Mouse (Mus musculus) cerebellum, adult 18-20 months (tissue): ENCODE measurements around the gene Chst10.

ENCODE experiments used
- DNase-seq, 2 experiments: peaks; one replicate each; pipeline ENCODE4 v3.0.0; 2021

Chst10 gene

DNA sequence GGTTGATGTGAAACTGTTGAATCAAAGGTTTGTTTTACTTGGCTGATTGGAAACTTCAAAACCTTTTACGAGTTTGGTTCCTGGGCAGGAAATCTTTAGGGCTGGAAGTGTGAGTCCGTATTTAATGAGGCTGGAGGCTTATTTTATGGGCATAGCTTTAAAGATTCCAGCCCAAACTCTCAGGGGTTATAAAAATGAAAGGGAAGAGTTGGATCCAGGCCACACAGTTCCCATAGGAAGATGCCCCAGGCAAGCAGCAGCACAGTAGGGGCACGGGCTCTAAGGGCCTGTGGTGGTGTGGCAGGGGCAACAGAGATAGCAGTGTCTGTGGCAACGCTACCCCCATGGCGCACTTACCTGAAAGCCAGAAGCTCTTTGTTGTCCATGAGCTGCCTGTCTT lies 31.7 kb downstream of the Chst10 start:
- DNase-seq = no peak

DNA sequence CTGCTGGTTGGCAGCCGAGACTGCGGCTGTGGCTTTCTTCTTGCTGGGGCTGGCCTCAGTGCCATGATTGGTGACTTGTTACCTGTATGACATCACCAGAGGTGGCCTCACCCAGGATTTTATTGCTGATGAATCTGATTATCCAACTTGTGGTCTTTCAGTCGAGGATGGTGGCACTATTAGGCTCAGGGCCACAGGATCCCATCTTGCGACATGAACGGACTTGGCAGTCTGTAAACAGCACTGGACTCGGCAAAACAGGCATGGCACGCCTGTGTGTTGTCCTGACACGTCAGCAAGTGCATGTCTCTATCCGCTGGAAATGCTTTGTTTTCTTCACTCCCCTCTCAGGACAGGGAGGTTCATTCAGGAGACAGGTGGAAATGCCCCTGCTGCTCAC lies 33.6 kb downstream of the Chst10 start:
- no peak for DNase-seq

DNA sequence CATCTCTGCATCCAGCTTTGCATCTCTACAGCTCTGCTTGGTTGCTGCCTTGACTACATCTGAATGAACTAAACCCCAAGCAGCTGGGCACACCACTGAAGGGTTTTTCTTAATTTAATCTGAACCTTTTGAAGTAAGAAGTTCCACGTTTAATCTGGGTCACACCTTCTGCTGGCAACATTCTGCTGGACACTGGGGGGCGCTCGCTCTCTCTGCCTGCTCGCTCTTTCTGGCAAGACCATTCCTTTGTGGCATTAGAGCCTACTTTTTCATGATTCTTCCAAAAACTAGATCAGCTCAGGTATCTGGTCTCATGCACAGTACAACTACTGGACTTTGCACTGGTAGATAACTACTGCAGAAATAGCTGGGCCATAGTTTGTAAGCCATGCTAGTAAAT lies 35.7 kb downstream of the Chst10 start:
- peak; percentile 67 to 76 for DNase-seq

DNA sequence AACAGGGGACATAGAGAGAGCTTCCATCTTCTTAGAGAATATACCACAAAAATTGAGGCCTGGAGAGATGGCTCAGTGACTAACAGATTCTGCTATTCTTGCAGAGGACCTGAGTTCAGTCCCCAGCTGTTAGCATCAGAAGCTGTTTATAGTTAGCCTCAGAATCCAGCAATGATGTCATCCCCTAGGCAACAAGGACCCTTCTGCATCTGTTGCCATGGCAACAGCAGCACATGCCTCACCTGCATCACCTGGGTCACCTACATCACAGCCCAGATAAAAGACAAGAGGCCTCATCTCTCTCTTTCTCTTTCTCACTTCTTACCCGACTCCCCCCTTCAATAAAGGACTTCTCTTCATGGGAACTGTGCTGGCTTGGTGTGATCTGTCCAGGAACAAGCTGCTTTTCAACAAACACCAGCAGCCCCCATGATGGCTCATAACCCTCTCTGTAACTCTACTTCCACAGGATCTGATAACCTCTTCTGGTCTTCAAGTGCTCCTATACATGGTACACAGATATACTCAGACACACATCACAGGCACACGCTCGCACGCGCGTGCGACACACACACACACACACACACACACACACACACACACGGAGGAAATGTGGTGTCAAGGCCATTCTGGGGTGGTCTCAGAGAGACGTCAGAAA lies 37.0 kb downstream of the Chst10 start:
- DNase-seq = no peak

DNA sequence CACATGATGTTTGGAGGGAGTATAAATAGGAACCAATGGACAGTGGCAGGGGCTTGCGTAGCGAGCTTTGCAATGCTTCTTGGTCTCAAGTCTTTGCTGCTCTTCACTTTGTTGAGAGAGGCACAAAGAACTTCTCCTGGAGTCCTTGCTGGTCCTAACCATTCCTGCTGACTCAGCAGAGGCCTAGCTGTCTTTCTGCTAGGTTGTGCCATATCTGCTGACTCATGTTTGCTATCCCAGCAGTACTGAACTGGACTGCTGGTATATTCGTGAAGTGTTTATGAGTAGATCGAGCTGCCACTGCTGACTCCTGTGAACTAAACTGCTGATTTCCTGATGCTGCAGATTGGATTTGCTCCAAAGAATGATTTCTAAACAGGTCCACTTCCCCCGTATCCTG lies 37.8 kb downstream of the Chst10 start:
- DNase-seq = no peak

DNA sequence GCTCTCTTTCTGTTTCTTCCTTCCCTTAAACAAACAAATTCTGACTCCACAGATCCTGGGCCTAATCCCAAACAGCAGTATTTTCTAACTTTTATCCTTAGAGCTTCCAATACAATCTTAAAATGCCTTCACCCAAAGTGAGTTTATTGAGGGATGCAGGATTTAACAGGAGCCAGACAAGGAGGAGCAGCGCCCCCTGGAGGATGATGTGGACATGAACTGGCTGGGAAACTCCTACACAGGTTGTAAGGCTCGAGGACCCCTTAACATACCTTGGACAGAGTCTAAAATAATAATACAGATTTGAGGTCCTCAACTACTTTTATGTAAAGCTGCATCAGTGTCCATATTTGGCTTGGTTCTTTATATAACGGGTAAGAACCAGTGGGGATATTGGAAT lies 41.8 kb downstream of the Chst10 start:
- peak; percentile 71 to 86 for DNase-seq

DNA sequence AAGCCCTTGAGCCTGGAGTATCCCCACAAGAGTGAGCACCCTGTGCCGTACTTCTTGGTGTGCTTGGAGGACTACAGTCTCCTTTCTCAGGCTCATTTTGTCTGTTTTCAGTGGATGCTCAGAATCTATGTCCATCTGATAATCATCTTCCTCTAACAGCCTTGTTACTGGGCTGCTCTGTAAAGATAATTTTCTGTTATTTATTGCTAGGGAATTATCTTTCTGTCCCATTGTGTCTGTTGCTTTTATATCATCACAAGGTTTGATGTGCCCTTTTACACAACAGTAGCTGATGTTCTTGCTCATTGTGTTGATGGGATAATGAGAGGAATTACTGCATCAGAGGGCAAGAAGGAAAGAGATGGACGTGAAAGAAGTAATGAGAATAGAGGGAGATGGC lies 45.7 kb downstream of the Chst10 start:
- no peak for DNase-seq

DNA sequence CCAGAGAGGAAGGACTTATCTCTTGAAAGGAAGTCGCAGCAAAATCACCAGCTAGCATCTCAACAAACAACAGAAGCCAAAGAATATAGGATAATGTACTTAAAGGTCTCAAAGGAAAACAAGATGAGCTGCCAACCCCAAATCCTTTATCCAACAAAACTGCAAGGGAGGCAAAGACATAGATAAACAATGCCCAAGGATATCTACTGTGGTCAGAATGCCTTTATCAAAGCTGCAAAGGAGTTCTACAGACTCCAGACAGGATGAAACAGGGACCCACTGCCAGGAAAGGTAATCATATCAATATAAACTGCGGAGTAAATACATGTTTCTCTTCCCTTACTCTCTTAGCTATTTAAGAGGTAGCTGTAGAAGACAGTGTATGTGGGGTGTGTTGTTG lies 47.3 kb downstream of the Chst10 start:
- no peak for DNase-seq

DNA sequence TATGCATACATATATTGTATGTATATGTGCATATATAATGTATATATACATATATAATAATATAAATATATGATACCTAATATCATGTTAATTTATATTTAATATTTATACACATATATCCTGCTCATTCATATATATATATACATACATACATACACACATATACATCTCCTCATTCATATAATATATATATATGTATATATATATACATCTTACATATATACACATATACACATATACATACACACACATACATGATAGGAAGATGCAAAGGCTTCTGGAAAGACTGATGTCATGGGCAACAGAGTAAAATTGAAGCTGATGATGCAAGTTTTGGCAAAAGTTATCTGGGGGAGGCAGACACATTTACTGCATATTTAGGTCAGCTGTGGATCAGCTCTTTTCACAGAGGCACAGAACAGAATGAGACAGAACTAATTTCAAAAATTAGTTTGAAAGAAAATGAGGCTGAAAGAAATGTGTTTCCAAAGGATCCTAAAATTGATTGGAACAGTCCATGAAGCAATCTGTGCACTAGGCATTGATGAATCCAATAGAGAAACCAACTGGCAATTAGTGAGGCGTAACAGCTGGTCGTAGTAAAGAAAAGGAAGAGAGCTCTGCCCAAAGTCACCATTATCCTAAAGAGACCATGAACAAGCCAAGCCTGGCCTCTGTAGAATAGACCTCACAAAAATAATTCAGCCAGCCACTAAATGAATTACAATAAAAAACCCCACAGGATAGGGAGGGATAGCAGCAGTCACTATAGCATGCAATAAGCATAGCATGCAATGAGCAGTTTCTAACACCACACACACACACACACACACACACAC lies 49.3 kb downstream of the Chst10 start:
- DNase-seq = no peak

DNA sequence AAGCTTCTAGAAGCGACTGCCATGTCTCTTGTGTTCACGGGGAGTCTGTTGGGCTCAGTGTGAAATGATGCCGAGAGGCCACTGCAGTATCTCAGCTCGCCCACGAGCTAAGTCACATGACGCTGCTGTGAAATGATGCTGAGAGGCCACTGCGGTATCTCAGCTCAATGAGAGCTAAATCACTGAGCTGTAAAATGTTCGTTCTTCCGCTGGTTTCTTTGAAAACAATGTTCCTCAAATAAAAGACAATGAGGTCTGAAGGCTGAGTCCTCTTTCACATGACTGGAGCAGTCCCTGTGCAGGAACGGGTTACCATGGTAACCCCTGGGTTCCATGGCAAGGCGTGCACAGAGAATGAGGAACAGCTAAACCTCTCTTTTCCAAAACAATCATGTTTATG lies 50.0 kb downstream of the Chst10 start:
- peak; percentile 48 to 57 for DNase-seq

DNA sequence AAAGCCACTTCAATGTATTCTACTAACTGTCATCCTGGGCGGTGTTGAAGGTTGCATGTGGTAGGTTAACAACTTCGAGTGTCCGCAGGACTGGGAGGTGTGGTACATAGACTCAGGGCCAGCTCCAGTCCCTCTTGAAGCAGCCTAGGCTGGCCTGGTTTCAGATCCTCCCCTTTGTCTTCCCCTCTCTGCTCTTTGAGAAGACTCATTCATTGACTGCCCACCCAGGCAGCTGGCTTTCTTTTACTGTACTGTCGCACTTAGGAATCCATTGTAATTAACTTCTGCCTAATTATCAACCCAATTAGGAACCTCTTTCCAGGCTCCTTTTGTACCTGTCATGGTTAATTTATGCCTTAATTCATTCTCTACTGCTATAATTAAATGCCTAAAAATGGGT lies 54.7 kb downstream of the Chst10 start:
- no peak for DNase-seq

DNA sequence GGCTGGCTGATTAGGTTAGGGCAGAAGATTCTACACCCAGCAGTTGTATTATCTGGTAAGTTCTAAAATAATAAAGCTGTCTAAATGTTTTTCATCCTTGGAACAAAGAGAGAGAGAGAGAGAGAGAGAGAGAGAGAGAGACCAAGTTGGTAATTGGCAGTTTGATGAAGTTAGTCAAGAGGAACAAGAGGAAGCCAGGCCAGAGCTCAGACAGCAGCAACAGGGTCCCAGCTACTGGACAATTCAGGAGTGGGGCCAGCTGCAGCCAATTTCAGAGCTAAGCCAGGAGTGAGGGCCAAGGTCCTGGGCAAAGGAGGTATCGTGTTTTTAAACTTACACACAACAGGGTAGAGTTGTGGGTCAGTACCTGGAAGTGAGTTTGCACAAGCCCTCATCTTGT lies 55.1 kb downstream of the Chst10 start:
- no peak for DNase-seq

DNA sequence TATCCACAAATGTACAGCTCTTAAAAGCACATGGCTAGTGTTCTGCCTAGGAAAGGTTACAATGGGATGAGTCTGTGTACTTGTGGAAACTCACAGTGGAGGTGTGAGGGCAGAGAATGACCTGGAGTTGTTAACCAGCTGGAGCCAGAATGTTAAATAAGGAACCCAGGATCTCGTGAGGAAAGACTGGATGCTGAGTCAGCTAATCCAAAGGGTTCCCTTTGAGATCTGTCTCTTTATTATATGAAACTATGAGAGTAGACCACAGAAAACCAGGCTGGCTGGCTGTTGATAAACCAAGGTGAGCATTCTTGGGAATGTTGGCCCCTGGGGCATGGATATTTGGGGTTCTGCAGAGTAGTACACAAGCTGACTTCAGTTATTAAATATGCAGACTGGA lies 58.0 kb downstream of the Chst10 start:
- no peak for DNase-seq

DNA sequence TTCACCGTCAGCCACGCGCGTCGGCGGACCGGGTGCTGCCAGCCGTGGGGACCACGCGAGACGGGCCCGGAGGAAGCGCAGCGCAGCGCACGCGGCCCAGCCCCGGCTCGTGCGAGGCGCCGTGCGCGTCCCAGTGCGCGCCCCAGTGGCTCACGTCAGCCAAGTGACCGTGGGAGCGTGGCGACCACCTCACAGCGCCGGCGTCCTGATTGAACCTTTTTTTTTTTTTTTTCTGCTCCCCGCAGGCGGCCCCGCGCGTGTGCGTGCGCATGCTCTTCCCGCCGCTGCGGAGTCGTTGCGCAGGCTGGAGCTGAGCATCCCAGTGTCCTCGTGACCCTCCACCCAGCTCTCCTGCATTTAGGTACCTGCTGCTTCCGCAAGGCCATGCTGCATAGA lies 61.5 kb downstream of the Chst10 start, which contains the start of gene Lonrf2:
TSS of gene Lonrf2 (minus strand) at position 235 of the 396 bp plus-strand sequence.
- DNase-seq = peak; percentile 75 to 83

DNA sequence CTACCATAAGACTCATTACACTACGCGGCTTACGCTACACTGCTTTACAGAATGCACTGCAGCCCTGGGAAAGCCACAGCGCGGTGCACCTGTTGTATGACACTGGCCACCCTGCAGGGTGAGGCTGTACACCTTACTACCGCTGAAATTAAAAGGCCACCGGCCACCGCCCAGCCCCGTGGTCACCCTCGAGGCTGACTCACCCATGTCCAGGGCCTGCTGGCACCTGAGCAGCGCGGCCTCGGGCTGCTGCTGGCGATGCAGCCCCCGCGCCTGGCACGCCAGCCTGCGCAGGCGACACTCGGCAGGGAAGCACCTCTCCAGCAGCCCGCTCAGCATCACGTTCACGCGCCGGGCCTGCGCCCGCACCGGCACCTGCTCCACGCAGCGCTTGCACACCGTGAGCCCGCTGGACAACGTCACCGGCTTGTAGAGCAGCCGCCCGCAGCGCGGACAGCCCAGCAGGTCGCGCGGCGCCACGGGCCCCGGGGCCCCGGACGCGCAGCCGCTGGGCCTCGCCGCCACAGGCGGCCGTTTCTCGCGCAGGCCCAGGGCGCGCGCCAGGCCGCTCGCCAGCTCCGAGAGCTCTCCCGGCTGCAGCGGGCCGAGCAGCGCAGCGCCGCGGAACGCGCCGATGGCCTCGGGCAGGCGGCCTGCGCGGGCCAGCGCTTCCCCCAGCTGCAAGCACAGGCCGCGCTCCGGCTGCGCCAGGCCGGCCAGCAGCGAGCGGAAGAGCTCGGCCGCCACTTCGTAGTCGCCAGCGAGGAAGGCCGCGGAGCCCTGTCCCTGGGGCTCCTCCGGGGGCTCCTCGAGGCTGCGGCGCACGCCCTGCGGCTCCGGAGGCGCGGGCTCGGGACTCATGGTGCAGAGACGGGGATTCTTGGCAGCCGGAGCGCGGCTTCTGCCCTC lies 62.1 kb downstream of the Chst10 start:
- peak; percentile 64 to 78 for DNase-seq

DNA sequence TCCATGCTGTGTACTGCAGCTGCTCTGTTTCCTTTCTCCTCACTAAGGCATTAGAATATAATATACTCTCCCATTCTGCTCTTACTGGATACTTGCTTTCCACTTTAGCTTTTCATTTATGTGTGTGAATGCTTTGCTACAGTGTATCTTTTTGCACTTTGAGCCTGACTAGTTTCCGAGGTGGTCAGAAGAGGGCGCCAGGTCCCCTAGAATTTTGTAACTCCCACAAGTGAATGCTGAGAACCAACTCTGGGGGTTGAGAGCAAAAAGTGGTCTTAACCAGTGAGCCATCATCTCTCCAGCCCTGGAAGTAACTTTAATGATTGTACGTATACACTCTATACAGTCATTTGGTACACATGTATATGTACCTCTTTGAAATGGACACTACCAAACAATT lies 63.1 kb downstream of the Chst10 start:
- peak; percentile 48 to 63 for DNase-seq

DNA sequence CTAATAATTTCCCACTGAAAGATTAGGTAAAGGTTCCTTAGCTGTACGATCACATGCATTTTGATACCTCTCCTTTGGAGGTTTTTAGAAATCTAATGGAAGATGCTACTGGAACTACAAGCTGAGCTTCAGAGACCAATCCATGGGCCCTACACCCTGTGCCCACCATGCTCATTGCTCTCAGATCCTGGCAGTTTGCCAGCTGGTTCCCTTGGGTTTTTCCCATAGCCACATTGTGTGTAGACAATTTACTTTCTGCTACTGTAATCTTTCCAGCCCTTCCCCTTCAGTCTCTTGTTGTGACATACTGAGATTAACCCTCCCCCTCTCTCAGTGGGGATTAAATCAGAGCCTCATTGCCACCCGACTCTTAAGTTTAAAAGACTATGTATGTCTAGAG lies 73.0 kb downstream of the Chst10 start:
- DNase-seq = no peak

DNA sequence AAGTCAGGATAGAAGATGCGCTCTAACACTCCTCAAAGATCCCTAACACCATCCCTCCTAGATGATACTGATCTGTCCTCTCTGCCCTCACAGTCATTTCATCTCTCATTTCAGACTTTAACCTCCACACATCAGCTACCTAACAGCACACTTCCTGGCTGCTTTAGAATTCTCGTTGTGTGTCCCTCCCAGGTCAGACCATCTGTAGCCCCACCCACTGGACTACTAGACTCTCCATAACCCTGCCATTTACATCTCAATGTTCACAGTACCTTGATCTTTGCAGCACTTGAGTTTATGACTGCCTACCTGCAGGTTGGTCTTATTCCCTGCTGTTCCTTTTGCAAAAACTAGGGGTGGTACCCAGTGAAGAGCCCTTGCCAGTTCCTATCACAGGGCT lies 74.1 kb downstream of the Chst10 start:
- no peak for DNase-seq

DNA sequence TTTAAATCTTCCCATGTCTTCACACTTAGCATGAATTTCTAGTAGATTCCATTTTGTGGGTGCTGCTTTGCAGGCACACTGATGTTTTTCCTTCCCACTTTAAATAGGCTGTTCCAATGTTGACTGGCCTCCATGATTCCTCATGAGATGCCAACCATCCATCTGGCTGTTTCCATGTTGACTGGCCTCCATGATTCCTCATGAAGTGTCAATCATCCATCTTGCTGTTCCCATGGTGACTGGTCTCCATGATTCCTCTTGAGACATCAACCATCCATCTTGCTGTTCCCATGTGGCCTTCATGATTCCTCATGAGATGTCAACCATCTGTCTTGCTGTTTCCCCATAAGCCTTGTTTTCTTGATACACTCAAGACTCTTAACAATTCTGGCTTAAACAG lies 78.3 kb downstream of the Chst10 start:
- no peak for DNase-seq

DNA sequence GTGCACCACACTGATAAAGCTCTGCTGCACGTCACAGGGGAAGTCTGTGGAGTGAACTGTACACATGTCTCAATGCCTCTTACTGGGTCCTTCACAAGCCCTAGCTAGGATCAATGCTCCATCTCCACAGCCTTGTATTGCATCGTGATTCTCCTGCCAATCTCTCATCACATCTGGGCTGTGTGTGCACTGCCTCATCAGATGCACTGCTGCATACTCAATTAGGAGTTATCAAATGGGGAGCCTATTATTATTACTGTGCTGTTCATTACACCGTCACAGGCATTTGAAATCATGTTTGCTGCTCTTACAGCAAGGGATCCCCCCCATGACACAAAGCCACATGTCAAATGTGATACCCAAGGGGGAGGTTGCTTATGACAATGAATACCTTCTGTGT lies 80.3 kb downstream of the Chst10 start:
- DNase-seq = no peak

DNA sequence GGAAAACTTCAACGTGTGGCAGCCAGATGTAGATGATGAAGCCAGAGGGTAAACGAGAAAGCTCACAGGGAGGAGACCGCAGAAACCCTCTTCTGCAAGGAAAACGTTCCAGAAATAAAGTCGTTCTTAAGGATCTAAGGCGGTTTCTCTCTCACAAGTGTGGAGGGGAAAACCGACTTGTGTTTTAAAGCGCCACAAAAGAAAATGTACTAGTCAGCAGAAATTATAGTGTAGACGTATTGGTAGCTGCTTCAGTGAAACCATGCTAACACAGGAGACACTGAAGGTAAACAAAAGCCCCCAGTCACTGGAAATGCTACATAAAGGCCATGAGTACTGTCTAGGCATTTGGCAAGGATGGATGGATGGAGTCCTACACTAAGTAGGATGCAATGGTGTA lies 80.7 kb downstream of the Chst10 start:
- DNase-seq = no peak

DNA sequence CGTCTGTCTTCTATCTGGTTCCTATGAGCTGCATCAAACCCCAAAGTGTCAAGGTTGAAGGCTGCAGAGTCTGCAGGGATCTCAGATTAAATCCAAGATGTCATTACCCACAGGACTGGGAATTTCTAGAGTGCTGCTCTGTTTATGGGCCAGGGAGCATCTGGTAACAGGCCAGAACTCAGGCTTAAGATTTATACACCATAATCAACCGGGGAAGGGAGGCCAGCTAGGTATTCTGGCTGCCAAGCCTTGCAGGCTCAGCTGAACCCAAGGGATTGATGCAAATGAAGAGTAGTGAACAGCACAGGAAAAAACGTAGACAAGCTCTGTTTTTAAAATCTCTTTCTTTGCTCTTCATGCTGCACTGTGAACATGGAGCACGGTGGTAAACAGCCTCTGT lies 81.7 kb downstream of the Chst10 start:
- peak; percentile 24 to 36 for DNase-seq
